Mouse (Mus musculus) MEL (cell line): Measurements from ENCODE around the gene Vma21. TPM values are rescaled to one million over a fixed set of nuclear protein-coding genes. Genes with fewer than 3 reads are reported as not detected.

Source experiments
- DNase-seq: peaks from one replicate; pipeline ENCODE4 v3.0.0; 2011; ENCODE audit warnings: low read depth, low spot score
- H3K27ac ChIP-seq: 2 replicates; pipeline ENCODE4 v1.5.1; 2012; ENCODE audit warnings: low read depth, mild to moderate bottlenecking, control low read depth, low read length, moderate library complexity; ENCODE audit not compliant: control insufficient read depth
- H3K27me3 ChIP-seq, 2 experiments: fragments of 150-350 bp in 1 of 2; sonication (generic) in 1 of 2; 2 replicates each; pipeline ENCODE4 v1.6.1; 2012; ENCODE audit warnings: low read length in 2 of 2, mild to moderate bottlenecking in 2 of 2, improper control_type of control experiment in 1 of 2, moderate library complexity in 1 of 2; ENCODE audit not compliant: insufficient read depth in 2 of 2, control insufficient read depth in 1 of 2
- H3K36me3 ChIP-seq, 2 experiments: 2 replicates each; pipeline ENCODE4 v1.6.1; 2012 to 2014; ENCODE audit warnings: low read length in 2 of 2, improper control_type of control experiment in 1 of 2, inconsistent platforms in 1 of 2, mild to moderate bottlenecking in 1 of 2; ENCODE audit not compliant: insufficient read depth in 2 of 2, control insufficient read depth in 1 of 2
- H3K4me1 ChIP-seq, 2 experiments: fragments of 150-350 bp in 1 of 2; sonication (generic) in 1 of 2; 2 replicates each; pipeline ENCODE4 v1.6.1; 2012; ENCODE audit warnings: low read length in 2 of 2, improper control_type of control experiment in 1 of 2, mild to moderate bottlenecking in 1 of 2; ENCODE audit not compliant: insufficient read depth in 2 of 2, control insufficient read depth in 1 of 2
- H3K4me3 ChIP-seq, 2 experiments: fragments of 150-350 bp in 1 of 2; sonication (generic) in 1 of 2; 2 replicates each; pipeline ENCODE4 v1.5.1; 2012; ENCODE audit warnings: low read depth in 2 of 2, low read length in 2 of 2, mild to moderate bottlenecking in 2 of 2, moderate library complexity in 2 of 2, control low read depth in 1 of 2, improper control_type of control experiment in 1 of 2; ENCODE audit not compliant: control insufficient read depth in 1 of 2, insufficient read depth in 1 of 2
- H3K79me2 ChIP-seq: 2 replicates; pipeline ENCODE4 v1.6.1; 2012; ENCODE audit warnings: mild to moderate bottlenecking, low read length, moderate library complexity; ENCODE audit not compliant: control insufficient read depth, poor library complexity, insufficient read depth
- H3K9ac ChIP-seq: 2 replicates; pipeline ENCODE4 v1.6.1; 2012; ENCODE audit warnings: low read depth, mild to moderate bottlenecking, control low read depth, low read length, moderate library complexity; ENCODE audit not compliant: control insufficient read depth, poor library complexity, severe bottlenecking
- H3K9me3 ChIP-seq: fragments of 150-350 bp; sonication (generic); replicated peaks from 2 replicates; pipeline ENCODE4 v1.6.1; 2012; ENCODE audit warnings: mild to moderate bottlenecking, low read length, improper control_type of control experiment, moderate library complexity; ENCODE audit not compliant: insufficient read depth
- BHLHE40 ChIP-seq: IDR thresholded peaks from 2 replicates; pipeline ENCODE4 v1.6.1; 2012; ENCODE audit warnings: low read depth, mild to moderate bottlenecking, inconsistent platforms, low read length, improper control_type of control experiment, borderline replicate concordance
- CHD1 ChIP-seq: IDR thresholded peaks from 2 replicates; pipeline ENCODE4 v1.6.1; 2012; ENCODE audit warnings: low read depth, mild to moderate bottlenecking, inconsistent platforms, low read length, improper control_type of control experiment
- CHD2 ChIP-seq: IDR thresholded peaks from 2 replicates; pipeline ENCODE4 v1.6.1; 2011; ENCODE audit warnings: low read length, improper control_type of control experiment
- CTCF ChIP-seq, 3 experiments: IDR thresholded peaks in 2 of 3; conservative IDR thresholded peaks in 1 of 3; 2 replicates each; pipeline ENCODE4 v1.5.1; 2011 to 2012; ENCODE audit warnings: low read length in 3 of 3, low read depth in 2 of 3, mild to moderate bottlenecking in 2 of 3, improper control_type of control experiment in 1 of 3, inconsistent platforms in 1 of 3, mixed read lengths in 1 of 3, moderate library complexity in 1 of 3; ENCODE audit not compliant: control insufficient read depth in 1 of 3, insufficient read depth in 1 of 3, poor library complexity in 1 of 3, severe bottlenecking in 1 of 3
- GATA1 ChIP-seq: IDR thresholded peaks from 2 replicates; pipeline ENCODE4 v1.6.1; 2011; ENCODE audit warnings: low read depth, low read length, improper control_type of control experiment
- JUND ChIP-seq: IDR thresholded peaks from 2 replicates; pipeline ENCODE4 v1.6.1; 2011; ENCODE audit warnings: low read depth, mild to moderate bottlenecking, improper control_type of control experiment, low read length
- KAT2A ChIP-seq: conservative IDR thresholded peaks from 2 replicates; pipeline ENCODE4 v1.6.1; 2012; ENCODE audit warnings: low read depth, low read length, improper control_type of control experiment, inconsistent platforms
- MAX ChIP-seq: IDR thresholded peaks from 2 replicates; pipeline ENCODE4 v1.6.1; 2011; ENCODE audit warnings: low read length, improper control_type of control experiment
- MAZ ChIP-seq: IDR thresholded peaks from 2 replicates; pipeline ENCODE4 v1.6.1; 2012; ENCODE audit warnings: low read depth, mild to moderate bottlenecking, inconsistent platforms, low read length, improper control_type of control experiment
- MXI1 ChIP-seq: IDR thresholded peaks from 2 replicates; pipeline ENCODE4 v1.6.1; 2011; ENCODE audit warnings: mild to moderate bottlenecking, low read depth, low read length, improper control_type of control experiment
- MYC ChIP-seq: IDR thresholded peaks from 2 replicates; pipeline ENCODE4 v1.6.1; 2011; ENCODE audit warnings: low read depth, mild to moderate bottlenecking, low read length, improper control_type of control experiment, moderate library complexity
- NELFE ChIP-seq: IDR thresholded peaks from 2 replicates; pipeline ENCODE4 v1.6.1; 2011; ENCODE audit warnings: low read depth, low read length, improper control_type of control experiment
- POLR2AphosphoS2 ChIP-seq: IDR thresholded peaks from 2 replicates; pipeline ENCODE4 v1.6.1; 2011; ENCODE audit warnings: low read length, improper control_type of control experiment
- SIN3A ChIP-seq: IDR thresholded peaks from 2 replicates; pipeline ENCODE4 v1.6.1; 2012; ENCODE audit warnings: low read length, improper control_type of control experiment, inconsistent platforms
- SMC3 ChIP-seq: IDR thresholded peaks from 2 replicates; pipeline ENCODE4 v1.6.1; 2011; ENCODE audit warnings: low read depth, low read length, improper control_type of control experiment
- TBP ChIP-seq: IDR thresholded peaks from 2 replicates; pipeline ENCODE4 v1.8.0; 2011; ENCODE audit warnings: low read depth, low read length, improper control_type of control experiment
- TCF12 ChIP-seq: IDR thresholded peaks from 2 replicates; pipeline ENCODE4 v1.6.1; 2014; ENCODE audit warnings: low read depth, mild to moderate bottlenecking, inconsistent platforms, low read length, improper control_type of control experiment, moderate library complexity
- USF1 ChIP-seq: IDR thresholded peaks from 2 replicates; pipeline ENCODE4 v1.6.1; 2014; ENCODE audit warnings: low read depth, mild to moderate bottlenecking, inconsistent platforms, low read length, improper control_type of control experiment, moderate library complexity
- USF2 ChIP-seq, 2 experiments: IDR thresholded peaks; 2 replicates each; pipeline ENCODE4 v1.6.1; 2011 to 2012; ENCODE audit warnings: improper control_type of control experiment in 2 of 2, low read length in 2 of 2, borderline replicate concordance in 1 of 2, inconsistent platforms in 1 of 2, low read depth in 1 of 2, mild to moderate bottlenecking in 1 of 2; ENCODE audit not compliant: insufficient read depth in 1 of 2
- ZC3H11A ChIP-seq: IDR thresholded peaks from 2 replicates; pipeline ENCODE4 v1.6.1; 2012; ENCODE audit warnings: low read depth, mild to moderate bottlenecking, inconsistent platforms, low read length, improper control_type of control experiment
- polyA plus RNA-seq, 2 experiments: library from polyadenylated mRNA; stranded (reverse) in 1 of 2; unstranded in 1 of 2; fragments of >175 nt in 1 of 2; fragments of >200 nt in 1 of 2; gene quantifications; 2 replicates each; pipeline versions ENCODE4 v1.2.1 to v1.2.4; 2012; ENCODE audit warnings: low replicate concordance in 2 of 2, low read depth in 1 of 2; ENCODE audit not compliant: insufficient read length in 2 of 2, insufficient read depth in 1 of 2, missing spikeins in 1 of 2
- total RNA-seq: library from RNA; depleted of rRNA; stranded (reverse); fragments of 300-350 nt; gene quantifications from 2 replicates; pipeline ENCODE4 v1.2.3, GENCODE M21; 2012

Gene Vma21
- total and polyA plus RNA-seq, 3 experiments = 6.2 to 18.2 TPM; not detected in 1

DNA sequence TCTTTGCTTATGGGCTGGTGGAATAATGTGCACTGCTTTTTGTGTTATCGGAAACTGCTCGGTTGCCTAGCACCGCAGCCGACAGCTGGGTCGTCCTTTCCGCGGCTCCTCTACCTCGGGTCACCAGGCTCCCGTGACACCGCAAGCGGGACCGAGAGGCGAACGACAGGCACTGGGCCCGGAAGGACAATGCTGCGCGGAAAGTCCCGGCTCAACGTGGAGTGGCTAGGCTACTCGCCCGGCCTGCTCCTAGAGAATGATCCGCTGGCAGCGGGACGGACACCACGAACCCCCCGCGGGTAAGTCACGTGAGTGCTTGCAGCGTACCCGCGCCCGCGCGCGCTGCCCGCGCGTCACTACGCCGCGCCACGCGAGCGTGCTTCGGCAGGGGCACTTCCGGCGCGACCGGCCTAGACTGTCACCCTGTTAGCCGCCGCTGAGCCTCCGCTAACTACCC is 705 bp downstream of the Vma21 start (continued):
- TF ChIP-seq KAT2A (peak; percentile 54; the same call in 1 of the 2 replicates), NELFE (peak; percentile 71), SIN3A (peak; percentile 80), CHD1 (no peak), MAZ (0 out of 2 replicates have a peak, but pooled peaks have one; percentile 65), USF2 (IDR thresholded peaks at IDR 0.05; ENCODE audit: borderline replicate concordance in 1 of 2, insufficient read depth in 1 of 2, low read depth in 1 of 2, low read length in 2 of 2) (peak in 1 of 2 experiments; percentile 48; a peak in 1 of 4 replicates), ZC3H11A (no peak), MAX (peak; percentile 82), MXI1 (peak; percentile 83), BHLHE40 (peak; percentile 90), CTCF (IDR thresholded peaks at IDR 0.05 in 2 of 3, conservative IDR thresholded peaks at IDR 0.05 in 1 of 3; ENCODE audit: control insufficient read depth in 1 of 3, insufficient read depth in 1 of 3, low read depth in 2 of 3, low read length in 3 of 3, poor library complexity in 1 of 3, severe bottlenecking in 1 of 3) (no peak), SMC3 (no peak), TBP (no peak), POLR2AphosphoS2 (peak; percentile 30; the same call in 1 of the 2 replicates), CHD2 (no peak), USF1 (peak; percentile 91), GATA1 (no peak), TCF12 (no peak), JUND (no peak)
- TF ChIP-seq, all 39 proteins: peak for 15

DNA sequence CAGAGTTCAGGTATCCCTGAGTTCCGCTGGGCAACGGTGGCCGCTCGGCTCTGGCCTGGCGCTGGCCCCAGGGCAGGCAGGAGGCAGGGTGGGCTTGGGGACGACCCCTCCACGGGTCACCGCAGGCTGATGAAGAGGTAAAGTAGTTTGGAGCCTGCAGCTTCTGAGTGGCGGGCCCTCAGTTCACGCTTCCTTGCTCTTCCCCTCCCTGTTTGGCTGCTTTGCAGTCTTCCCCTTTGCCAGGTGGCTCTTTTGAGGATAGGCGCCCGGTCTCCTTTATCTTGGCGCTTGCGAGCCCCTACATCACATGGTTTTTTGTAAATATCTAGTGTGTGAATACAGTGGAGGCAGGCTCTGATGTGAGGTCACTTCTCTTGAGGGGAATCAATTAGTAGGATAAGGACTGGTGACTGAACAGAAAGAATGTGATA is 1.2 kb downstream of the Vma21 start:
- peak overlapping the region; percentile 89 to 97 for H3K4me3 ChIP-seq
- H3K27ac ChIP-seq = peak overlapping the region; percentile 49
- TF ChIP-seq SIN3A (0 out of 2 replicates have a peak, but pooled peaks have one; percentile 9), MYC (no peak)
- peaks cover 8% of the 10 kb centered on the region for H3K79me2 ChIP-seq
- peaks cover 0 to 7% of the 10 kb centered on the region in 2 experiments; a peak in 2 of 4 replicates for H3K4me1 ChIP-seq
- H3K27me3 ChIP-seq = no peaks in the 10 kb centered on the region
- DNase-seq = peak; percentile 48
- 0 out of 4 replicates have a peak, but pooled peaks cover 0 to 2% of the 10 kb centered on the region in 2 experiments for H3K36me3 ChIP-seq
- peak overlapping the region; percentile 83 for H3K9ac ChIP-seq
- no peaks in the 10 kb centered on the region for H3K9me3 ChIP-seq
